Mouse (Mus musculus) neural tube, embryonic 15.5 days (tissue): ENCODE measurements at regions not wholly inside any gene's neighbourhood (a gene's known extent, or its start where the extent isn't known, plus 50 kb on each side); places are given as distances from the start of the nearest gene placed in this dataset.

Source experiments
- ATAC-seq: fragments of 200-750 bp; cut with Nextera tagmentation; 2 replicates; pipeline ENCODE4 v1.8.0; 2017; ENCODE audit warnings: mild to moderate bottlenecking, moderate TSS enrichment, moderate library complexity; ENCODE audit not compliant: low FRiP score
- H3K27ac ChIP-seq: fragments of 300-500 bp; sonication (generic); replicated peaks from 2 replicates; pipeline ENCODE4 v1.5.1; 2015; ENCODE audit warnings: mild to moderate bottlenecking, inconsistent platforms
- H3K27me3 ChIP-seq: fragments of 300-500 bp; sonication (generic); replicated peaks from 2 replicates; pipeline ENCODE4 v1.6.1; 2015; ENCODE audit warnings: inconsistent platforms
- H3K36me3 ChIP-seq: fragments of 300-500 bp; sonication (generic); 2 replicates; pipeline ENCODE4 v1.6.1; 2015; ENCODE audit warnings: inconsistent platforms
- H3K4me1 ChIP-seq: fragments of 300-500 bp; sonication (generic); 2 replicates; pipeline ENCODE4 v1.6.1; 2015; ENCODE audit warnings: inconsistent platforms
- H3K4me2 ChIP-seq: fragments of 300-500 bp; sonication (generic); 2 replicates; pipeline ENCODE4 v1.6.1; 2015; ENCODE audit warnings: inconsistent platforms, mild to moderate bottlenecking, moderate library complexity
- H3K4me3 ChIP-seq: fragments of 300-500 bp; sonication (generic); replicated peaks from 2 replicates; pipeline ENCODE4 v1.5.1; 2015; ENCODE audit warnings: mild to moderate bottlenecking, inconsistent platforms
- H3K9ac ChIP-seq: fragments of 300-500 bp; sonication (generic); replicated peaks from 2 replicates; pipeline ENCODE4 v1.6.1; 2015; ENCODE audit warnings: mild to moderate bottlenecking, inconsistent platforms
- H3K9me3 ChIP-seq: fragments of 300-500 bp; sonication (generic); replicated peaks from 2 replicates; pipeline ENCODE4 v1.6.1; 2016; ENCODE audit warnings: inconsistent platforms
- WGBS: fragments of 180-500 bp; shearing (Covaris S2); methylation state at CpG from one replicate; pipeline ENCODE4 v1.1.7; 2015; ENCODE audit warnings: mixed read lengths; 5-methylcytosine and 5-hydroxymethylcytosine counted together

DNA sequence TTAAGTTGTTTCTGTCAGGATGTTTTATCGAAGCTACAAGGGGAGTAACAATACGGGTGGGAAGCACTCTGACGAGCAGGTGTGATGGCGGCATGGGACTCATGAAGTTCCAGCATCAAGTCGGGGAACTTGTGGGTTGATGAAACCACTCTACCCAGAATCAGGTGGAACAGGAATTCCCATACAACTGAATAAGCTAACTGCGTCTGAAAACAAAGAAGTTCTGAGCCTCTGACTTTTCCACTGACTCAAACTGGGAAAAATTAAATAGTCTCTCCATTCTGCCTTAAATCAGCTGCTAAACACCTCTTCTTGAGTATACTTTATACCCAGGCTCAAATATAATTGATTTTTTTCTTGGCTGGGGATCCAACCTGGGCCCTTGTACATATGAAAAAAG lies 105.6 kb upstream of the Egln3 start:
- ATAC-seq = no peak
- Histone ChIP-seq H3K36me3 (no peaks in the 10 kb centered on the region), H3K9ac (no peak overlapping the region), H3K4me3 (no peak overlapping the region), H3K27ac (no peak overlapping the region), H3K4me2 (no peak overlapping the region), H3K4me1 (peaks cover 9% of the 10 kb centered on the region), H3K9me3 (no peaks in the 10 kb centered on the region), H3K27me3 (no peaks in the 10 kb centered on the region)
- WGBS = 94% methylated on average over 6 of the region's 6 CpGs

DNA sequence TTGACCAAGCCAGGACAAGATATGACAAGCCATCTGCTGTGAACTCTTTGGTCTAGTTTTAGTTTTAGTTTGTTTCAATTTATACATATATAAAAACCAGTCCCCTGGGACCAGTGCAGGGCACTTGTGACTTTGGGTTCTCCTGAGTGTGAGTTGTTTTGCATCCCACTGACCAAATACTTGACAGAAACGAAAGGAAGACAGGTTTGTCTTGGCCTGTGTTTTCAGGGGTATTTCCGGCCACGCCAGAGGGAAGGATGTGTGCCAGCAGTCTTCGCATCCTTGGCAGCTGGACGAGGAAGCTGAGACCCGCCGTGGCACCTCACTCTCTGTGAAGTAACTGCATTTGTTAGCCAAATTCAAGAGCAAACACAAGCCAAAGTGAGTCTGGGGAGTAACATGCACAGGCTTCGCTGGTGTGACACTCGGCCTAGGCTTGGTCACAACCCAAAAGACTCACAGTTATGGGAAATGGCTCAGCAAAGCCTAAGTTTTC lies 101.5 kb upstream of the Egln3 start:
- no peak overlapping the region for H3K27ac ChIP-seq
- H3K9me3 ChIP-seq = no peaks in the 10 kb centered on the region
- H3K4me3 ChIP-seq = no peak overlapping the region
- H3K36me3 ChIP-seq = no peaks in the 10 kb centered on the region
- ATAC-seq = no peak
- WGBS = 88% methylated on average over 9 of the region's 9 CpGs
- no peaks in the 10 kb centered on the region for H3K27me3 ChIP-seq
- no peaks in the 10 kb centered on the region for H3K4me1 ChIP-seq
- H3K4me2 ChIP-seq = no peak overlapping the region
- no peak overlapping the region for H3K9ac ChIP-seq

DNA sequence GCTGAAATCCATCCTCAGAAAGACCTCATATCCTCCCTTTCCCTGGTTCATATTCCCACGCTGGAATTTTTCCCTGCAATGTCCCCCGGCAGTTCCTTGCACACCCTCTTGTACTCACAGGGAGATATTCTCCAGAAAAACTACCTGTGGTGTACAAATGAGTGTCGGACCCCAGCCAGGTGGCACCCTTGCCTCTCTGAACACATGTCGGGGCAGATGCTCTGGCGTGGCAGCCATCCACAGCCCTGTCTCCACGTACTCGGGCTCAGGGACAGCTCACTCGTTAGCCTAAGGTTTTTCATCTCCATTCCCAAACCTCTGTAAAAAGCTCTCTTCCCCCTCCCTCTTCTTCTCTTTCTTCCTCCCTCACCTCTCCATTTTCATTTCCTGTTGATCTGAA lies 100.1 kb upstream of the Egln3 start:
- no peak overlapping the region for H3K4me2 ChIP-seq
- ATAC-seq = no peak
- no peak overlapping the region for H3K4me3 ChIP-seq
- no peaks in the 10 kb centered on the region for H3K9me3 ChIP-seq
- no peak overlapping the region for H3K27ac ChIP-seq
- no peaks in the 10 kb centered on the region for H3K27me3 ChIP-seq
- no peaks in the 10 kb centered on the region for H3K4me1 ChIP-seq
- 87% methylated on average over 8 of the region's 8 CpGs for WGBS
- no peak overlapping the region for H3K9ac ChIP-seq
- no peaks in the 10 kb centered on the region for H3K36me3 ChIP-seq

GRCm38 (mm10) chr12:54299506-54299905 lies 95.8 kb upstream of the Egln3 start:
- H3K9ac ChIP-seq = no peak overlapping the region

GRCm38 (mm10) chr12:54293248-54293647 lies 89.6 kb upstream of the Egln3 start:
- no peak overlapping the region for H3K4me2 ChIP-seq
- peaks cover 9% of the 10 kb centered on the region for H3K4me1 ChIP-seq
- no peaks in the 10 kb centered on the region for H3K9me3 ChIP-seq
- H3K4me3 ChIP-seq = no peak overlapping the region
- H3K27me3 ChIP-seq = 0 out of 2 replicates have a peak, but pooled peaks cover 5% of the 10 kb centered on the region
- no peak overlapping the region for H3K9ac ChIP-seq
- no peaks in the 10 kb centered on the region for H3K36me3 ChIP-seq
- 76% methylated on average over 2 of the region's 2 CpGs for WGBS
- no peak overlapping the region for H3K27ac ChIP-seq
- no peak for ATAC-seq

More at GRCm38 (mm10) chr12:54299506-54299905, 95.8 kb upstream of the Egln3 start:
- no peaks in the 10 kb centered on the region for H3K27me3 ChIP-seq
- WGBS = 67% methylated on average over 5 of the region's 5 CpGs
- no peak for ATAC-seq
- H3K9me3 ChIP-seq = no peaks in the 10 kb centered on the region
- H3K4me2 ChIP-seq = no peak overlapping the region
- no peaks in the 10 kb centered on the region for H3K36me3 ChIP-seq
- no peaks in the 10 kb centered on the region for H3K4me1 ChIP-seq
- H3K4me3 ChIP-seq = no peak overlapping the region
- no peak overlapping the region for H3K27ac ChIP-seq

GRCm38 (mm10) chr12:54290311-54290710 lies 86.7 kb upstream of the Egln3 start:
- Histone ChIP-seq H3K27ac (no peak overlapping the region), H3K9ac (no peak overlapping the region), H3K4me3 (no peak overlapping the region), H3K36me3 (no peaks in the 10 kb centered on the region), H3K27me3 (0 out of 2 replicates have a peak, but pooled peaks cover 5% of the 10 kb centered on the region), H3K4me1 (peaks cover 21% of the 10 kb centered on the region), H3K4me2 (no peak overlapping the region), H3K9me3 (no peaks in the 10 kb centered on the region)
- ATAC-seq = no peak
- WGBS = 91% methylated on average over 2 of the region's 2 CpGs

GRCm38 (mm10) chr12:54288747-54289146 lies 85.1 kb upstream of the Egln3 start:
- H3K27ac ChIP-seq = 0 out of 2 replicates have a peak overlapping the region, but pooled peaks have one; percentile 28
- 64% methylated on average over 4 of the region's 4 CpGs for WGBS

GRCm38 (mm10) chr12:54288041-54288502 lies 84.4 kb upstream of the Egln3 start:
- Histone ChIP-seq H3K27me3 (0 out of 2 replicates have a peak, but pooled peaks cover 2% of the 10 kb centered on the region), H3K9ac (no peak overlapping the region), H3K9me3 (no peaks in the 10 kb centered on the region), H3K4me1 (peaks cover 21% of the 10 kb centered on the region), H3K4me2 (no peak overlapping the region), H3K4me3 (no peak overlapping the region), H3K27ac (peak overlapping the region; percentile 28; the same call in 1 of the 2 replicates), H3K36me3 (no peaks in the 10 kb centered on the region)
- WGBS = 23% methylated on average over 6 of the region's 6 CpGs
- peak; percentile 60 for ATAC-seq

More at GRCm38 (mm10) chr12:54288747-54289146, 85.1 kb upstream of the Egln3 start:
- Histone ChIP-seq H3K4me1 (peaks cover 21% of the 10 kb centered on the region), H3K36me3 (no peaks in the 10 kb centered on the region), H3K9ac (no peak overlapping the region), H3K4me3 (no peak overlapping the region), H3K9me3 (no peaks in the 10 kb centered on the region), H3K27me3 (0 out of 2 replicates have a peak, but pooled peaks cover 5% of the 10 kb centered on the region), H3K4me2 (no peak overlapping the region)
- ATAC-seq = no peak

- WGBS = 31% methylated on average over 16 of the region's 16 CpGs
- Histone ChIP-seq H3K4me2 (no peak overlapping the region), H3K4me1 (peaks cover 21% of the 10 kb centered on the region)
Measured at GRCm38 (mm10) chr12:54286911-54287819, 83.5 kb upstream of the Egln3 start.

DNA sequence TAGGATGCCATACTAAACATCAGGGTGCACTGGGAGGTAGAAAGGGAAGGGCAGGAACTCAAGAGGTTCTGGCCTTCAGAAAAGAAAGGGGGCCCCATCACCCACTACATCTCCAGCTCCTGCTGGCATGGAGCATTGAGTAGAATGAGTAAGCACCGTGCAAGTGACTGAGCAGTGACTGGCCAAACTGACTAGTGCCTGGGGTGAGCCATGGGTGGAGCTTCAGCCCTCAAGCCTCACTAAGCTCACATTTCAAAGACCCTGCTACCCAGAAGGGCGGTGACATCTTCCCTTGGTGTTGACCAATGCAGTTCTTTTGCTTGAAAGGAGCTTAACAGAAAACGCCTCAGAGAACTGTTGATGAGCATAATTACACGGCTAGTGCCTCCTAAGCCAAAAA lies 80.0 kb upstream of the Egln3 start:
- no peak for ATAC-seq
- H3K36me3 ChIP-seq = no peaks in the 10 kb centered on the region
- H3K4me3 ChIP-seq = no peak overlapping the region
- H3K27ac ChIP-seq = no peak overlapping the region
- WGBS = 29% methylated on average over 4 of the region's 4 CpGs
- H3K9ac ChIP-seq = no peak overlapping the region
- H3K9me3 ChIP-seq = no peaks in the 10 kb centered on the region
- H3K4me1 ChIP-seq = peaks cover 16% of the 10 kb centered on the region
- no peaks in the 10 kb centered on the region for H3K27me3 ChIP-seq
- H3K4me2 ChIP-seq = no peak overlapping the region

More at GRCm38 (mm10) chr12:54286911-54287819, 83.5 kb upstream of the Egln3 start:
- H3K27me3 ChIP-seq = no peaks in the 10 kb centered on the region
- peak overlapping the region; percentile 28 for H3K27ac ChIP-seq
- H3K36me3 ChIP-seq = no peaks in the 10 kb centered on the region
- ATAC-seq = peak; percentile 86
- H3K4me3 ChIP-seq = no peak overlapping the region
- no peak overlapping the region for H3K9ac ChIP-seq
- H3K9me3 ChIP-seq = no peaks in the 10 kb centered on the region

DNA sequence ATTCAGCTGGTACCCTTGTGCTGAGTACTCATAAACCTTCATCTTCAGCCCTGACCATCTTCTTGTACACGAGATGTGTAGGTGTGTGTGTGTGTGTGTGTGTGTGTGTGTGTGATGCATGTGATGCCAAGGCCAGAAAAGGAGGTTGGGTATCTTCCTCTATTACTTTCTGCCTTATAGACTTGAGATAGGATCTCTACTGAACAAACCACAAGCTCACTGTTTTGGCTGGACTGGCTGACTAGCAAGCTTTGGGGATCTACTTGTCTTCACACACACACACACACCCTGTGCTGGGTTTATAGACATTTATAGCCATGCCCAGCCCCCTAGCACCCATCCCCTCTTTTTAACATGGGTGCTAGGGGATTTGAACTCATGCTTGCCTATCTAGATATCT lies 79.4 kb upstream of the Egln3 start:
- H3K36me3 ChIP-seq = no peaks in the 10 kb centered on the region
- H3K27me3 ChIP-seq = no peaks in the 10 kb centered on the region
- H3K9ac ChIP-seq = no peak overlapping the region
- WGBS = 88% methylated on average over 1 of the region's 1 CpGs
- ATAC-seq = no peak
- peaks cover 10% of the 10 kb centered on the region for H3K4me1 ChIP-seq
- no peak overlapping the region for H3K4me2 ChIP-seq
- no peak overlapping the region for H3K4me3 ChIP-seq
- no peak overlapping the region for H3K27ac ChIP-seq
- H3K9me3 ChIP-seq = no peaks in the 10 kb centered on the region
